Mouse (Mus musculus) stomach, embryonic 16.5 days (tissue): ENCODE measurements at regions not wholly inside any gene's neighbourhood (a gene's known extent, or its start where the extent isn't known, plus 50 kb on each side); places are given as distances from the start of the nearest gene placed in this dataset.

Source experiments
- ATAC-seq: fragments of 200-750 bp; cut with Nextera tagmentation; 2 replicates; pipeline ENCODE4 v1.8.0; 2017; ENCODE audit warnings: moderate number of reproducible peaks, moderate TSS enrichment; ENCODE audit not compliant: insufficient read depth, low FRiP score
- H3K27ac ChIP-seq: fragments of 300-500 bp; sonication (generic); 2 replicates; pipeline ENCODE4 v1.5.1; 2014; ENCODE audit warnings: low read length
- H3K27me3 ChIP-seq: fragments of 300-500 bp; sonication (generic); 2 replicates; pipeline ENCODE4 v1.6.1; 2014; ENCODE audit warnings: low read length, control low read depth, mixed read lengths; ENCODE audit not compliant: control insufficient read depth, insufficient read depth
- H3K36me3 ChIP-seq: fragments of 300-500 bp; sonication (generic); 2 replicates; pipeline ENCODE4 v1.6.1; 2014; ENCODE audit warnings: low read length; ENCODE audit not compliant: control insufficient read depth, insufficient read depth
- H3K4me1 ChIP-seq: fragments of 300-500 bp; sonication (generic); 2 replicates; pipeline ENCODE4 v1.6.1; 2014; ENCODE audit warnings: low read length, control low read depth, mixed read lengths; ENCODE audit not compliant: control insufficient read depth, insufficient read depth
- H3K4me2 ChIP-seq: fragments of 300-500 bp; sonication (generic); 2 replicates; pipeline ENCODE4 v1.6.1; 2014; ENCODE audit warnings: low read depth, low read length, mixed read lengths
- H3K4me3 ChIP-seq: fragments of 300-500 bp; sonication (generic); replicated peaks from 2 replicates; pipeline ENCODE4 v1.5.1; 2014; ENCODE audit warnings: mild to moderate bottlenecking, low read length
- H3K9ac ChIP-seq: fragments of 300-500 bp; sonication (generic); 2 replicates; pipeline ENCODE4 v1.6.1; 2014; ENCODE audit warnings: low read length
- H3K9me3 ChIP-seq: fragments of 300-500 bp; sonication (generic); replicated peaks from 2 replicates; pipeline ENCODE4 v1.6.1; 2016; ENCODE audit warnings: low read length, control low read depth; ENCODE audit not compliant: control insufficient read depth
- WGBS: fragments of 180-500 bp; shearing (Covaris S2); extraction: QIAGEN DNeasy Blood & Tissue Kit; methylation state at CpG from one replicate; pipeline ENCODE4 v1.1.7; 2014; 5-methylcytosine and 5-hydroxymethylcytosine counted together

- no peak overlapping the region for H3K4me2 ChIP-seq
- no peak overlapping the region for H3K27ac ChIP-seq
- H3K36me3 ChIP-seq: no peaks in the 10 kb centered on the region
- H3K9ac ChIP-seq: no peak overlapping the region
- H3K9me3 ChIP-seq: no peaks in the 10 kb centered on the region
- no peak for ATAC-seq
- H3K4me3 ChIP-seq: no peak overlapping the region
- H3K4me1 ChIP-seq: no peaks in the 10 kb centered on the region
- no peaks in the 10 kb centered on the region for H3K27me3 ChIP-seq
- 39% methylated on average over 3 of the region's 3 CpGs for WGBS
These were observed 342.7 kb downstream of the Fbxo8 start for GRCm38 (mm10) chr8:56893638-56894037.

- Histone ChIP-seq H3K9ac (no peak overlapping the region), H3K27ac (no peak overlapping the region), H3K4me3 (no peak overlapping the region), H3K9me3 (no peaks in the 10 kb centered on the region), H3K27me3 (no peaks in the 10 kb centered on the region), H3K36me3 (no peaks in the 10 kb centered on the region), H3K4me1 (no peaks in the 10 kb centered on the region), H3K4me2 (no peak overlapping the region)
- WGBS: 83% methylated on average over 5 of the region's 5 CpGs
- no peak for ATAC-seq
These were observed 364.5 kb downstream of the Fbxo8 start for GRCm38 (mm10) chr8:56915362-56915761.

- no peak overlapping the region for H3K27ac ChIP-seq
- 81% methylated on average over 5 of the region's 5 CpGs for WGBS
- no peaks in the 10 kb centered on the region for H3K9me3 ChIP-seq
- no peaks in the 10 kb centered on the region for H3K36me3 ChIP-seq
- H3K4me1 ChIP-seq: no peaks in the 10 kb centered on the region
- no peak for ATAC-seq
- H3K9ac ChIP-seq: no peak overlapping the region
- no peaks in the 10 kb centered on the region for H3K27me3 ChIP-seq
- no peak overlapping the region for H3K4me3 ChIP-seq
- H3K4me2 ChIP-seq: no peak overlapping the region
These were observed 365.1 kb downstream of the Fbxo8 start for GRCm38 (mm10) chr8:56915989-56916388.

GRCm38 (mm10) chr8:56924724-56925123 is 373.8 kb downstream of the Fbxo8 start:
- Histone ChIP-seq H3K4me3 (no peak overlapping the region), H3K4me2 (no peak overlapping the region), H3K36me3 (no peaks in the 10 kb centered on the region), H3K27ac (no peak overlapping the region), H3K9me3 (no peaks in the 10 kb centered on the region), H3K9ac (no peak overlapping the region), H3K27me3 (no peaks in the 10 kb centered on the region), H3K4me1 (no peaks in the 10 kb centered on the region)
- 3% methylated on average over 1 of the region's 1 CpGs for WGBS
- no peak for ATAC-seq

GRCm38 (mm10) chr8:56927166-56927565 is 376.3 kb downstream of the Fbxo8 start:
- H3K36me3 ChIP-seq: no peaks in the 10 kb centered on the region
- no peaks in the 10 kb centered on the region for H3K9me3 ChIP-seq
- H3K27me3 ChIP-seq: no peaks in the 10 kb centered on the region
- H3K27ac ChIP-seq: no peak overlapping the region
- no peak for ATAC-seq
- H3K4me2 ChIP-seq: no peak overlapping the region
- 92% methylated on average over 1 of the region's 1 CpGs for WGBS
- 0 out of 2 replicates have a peak, but pooled peaks cover 6% of the 10 kb centered on the region for H3K4me1 ChIP-seq
- no peak overlapping the region for H3K4me3 ChIP-seq
- no peak overlapping the region for H3K9ac ChIP-seq

- Histone ChIP-seq H3K4me1 (0 out of 2 replicates have a peak, but pooled peaks cover 6% of the 10 kb centered on the region), H3K4me2 (no peak overlapping the region), H3K9ac (no peak overlapping the region), H3K27me3 (no peaks in the 10 kb centered on the region), H3K9me3 (no peaks in the 10 kb centered on the region), H3K36me3 (no peaks in the 10 kb centered on the region), H3K27ac (no peak overlapping the region), H3K4me3 (no peak overlapping the region)
- WGBS: 60% methylated on average over 6 of the region's 6 CpGs
- no peak for ATAC-seq
These were observed 378.2 kb downstream of the Fbxo8 start for GRCm38 (mm10) chr8:56929076-56929475.

GRCm38 (mm10) chr8:56932421-56932820 is 381.5 kb downstream of the Fbxo8 start:
- ATAC-seq: no peak
- H3K36me3 ChIP-seq: no peaks in the 10 kb centered on the region
- WGBS: 48% methylated on average over 6 of the region's 6 CpGs

GRCm38 (mm10) chr8:56962186-56962585 is 358.6 kb upstream of the Hand2 start:
- Histone ChIP-seq H3K4me1 (peaks cover 6% of the 10 kb centered on the region; the same call in 1 of the 2 replicates), H3K9me3 (no peaks in the 10 kb centered on the region), H3K9ac (no peak overlapping the region), H3K27me3 (no peaks in the 10 kb centered on the region), H3K36me3 (no peaks in the 10 kb centered on the region), H3K4me3 (no peak overlapping the region), H3K4me2 (no peak overlapping the region), H3K27ac (no peak overlapping the region)
- 37% methylated on average over 7 of the region's 7 CpGs for WGBS
- ATAC-seq: no peak

More at GRCm38 (mm10) chr8:56932421-56932820, 381.5 kb downstream of the Fbxo8 start:
- Histone ChIP-seq H3K9ac (no peak overlapping the region), H3K27me3 (no peaks in the 10 kb centered on the region), H3K4me3 (no peak overlapping the region), H3K4me1 (0 out of 2 replicates have a peak, but pooled peaks cover 6% of the 10 kb centered on the region), H3K27ac (no peak overlapping the region), H3K4me2 (no peak overlapping the region), H3K9me3 (no peaks in the 10 kb centered on the region)

- H3K4me3 ChIP-seq: no peak overlapping the region
- no peak overlapping the region for H3K4me2 ChIP-seq
- 24% methylated on average over 3 of the region's 3 CpGs for WGBS
- no peaks in the 10 kb centered on the region for H3K4me1 ChIP-seq
- no peak overlapping the region for H3K27ac ChIP-seq
- no peaks in the 10 kb centered on the region for H3K9me3 ChIP-seq
- no peak for ATAC-seq
- no peaks in the 10 kb centered on the region for H3K36me3 ChIP-seq
- H3K9ac ChIP-seq: no peak overlapping the region
- H3K27me3 ChIP-seq: no peaks in the 10 kb centered on the region
These were observed 350.5 kb upstream of the Hand2 start for GRCm38 (mm10) chr8:56970311-56970710.

- Histone ChIP-seq H3K9me3 (no peaks in the 10 kb centered on the region), H3K9ac (no peak overlapping the region), H3K36me3 (no peaks in the 10 kb centered on the region), H3K27ac (no peak overlapping the region), H3K4me3 (no peak overlapping the region), H3K4me2 (peak overlapping the region; percentile 33), H3K4me1 (no peaks in the 10 kb centered on the region), H3K27me3 (no peaks in the 10 kb centered on the region)
- ATAC-seq: no peak
- WGBS: 45% methylated on average over 2 of the region's 2 CpGs
These were observed 341.8 kb upstream of the Hand2 start for GRCm38 (mm10) chr8:56978994-56979393.
